Mouse (Mus musculus) c-Kit-positive CD71-negative TER-119-negative erythroid progenitor cells, embryonic 14.5 days (primary cell): ENCODE data around the gene Gm6482.
"Not testable (repeated sequence)": the region's sequence is repeated elsewhere in the genome, so short reads cannot be mapped to it uniquely, and the experiment has no call there.

Experiments used
- DNase-seq: peaks from one replicate; pipeline ENCODE4 v3.0.0-alpha.2; 2013; ENCODE audit warnings: low read depth

Gene Gm6482

DNA sequence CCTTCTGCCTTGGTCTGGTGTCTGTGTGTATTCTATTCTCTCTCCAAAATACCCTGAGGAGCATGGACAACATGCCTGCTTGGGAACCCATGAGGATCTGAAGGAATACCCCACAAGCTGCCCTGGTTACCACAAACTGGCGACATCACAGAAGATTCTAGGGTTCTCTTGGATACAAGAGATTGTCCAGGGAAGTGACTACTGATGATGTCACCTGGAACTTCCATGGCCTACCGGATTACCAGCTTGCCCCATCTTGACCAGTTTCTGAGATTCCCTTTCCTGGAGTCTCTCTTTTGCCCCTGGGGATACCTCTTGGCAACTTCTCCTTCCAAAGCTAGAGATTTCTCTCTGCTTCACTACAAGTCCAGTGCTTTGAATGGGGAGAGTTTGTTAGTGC is at the start of gene Gm6482:
TSS of gene Gm6482 (minus strand) at position 101 of the 400 bp plus-strand sequence.
- not testable (repeated sequence) for DNase-seq

GRCm38 (mm10) chr14:41453418-41453817 is 45.3 kb upstream of the Gm6482 start, which contains the start of gene Gm7954:
Gm7954 (minus strand) TSS chr14:41453518.
- DNase-seq, result not testable (repeated sequence)

GRCm38 (mm10) chr14:41425393-41426075 is 17.5 kb upstream of the Gm6482 start:
- not testable (repeated sequence) for DNase-seq

GRCm38 (mm10) chr14:41424694-41425093 is 16.6 kb upstream of the Gm6482 start:
- DNase-seq, result not testable (repeated sequence)

- DNase-seq, result not testable (repeated sequence)
Observed at GRCm38 (mm10) chr14:41386279-41386678, 21.8 kb downstream of the Gm6482 start, which contains the start of gene Gm7945. Gm7945 (minus strand) TSS chr14:41386379.
